Comparison of ENCODE assay signal across 8 mouse cellular contexts in the genomic region with DNA sequence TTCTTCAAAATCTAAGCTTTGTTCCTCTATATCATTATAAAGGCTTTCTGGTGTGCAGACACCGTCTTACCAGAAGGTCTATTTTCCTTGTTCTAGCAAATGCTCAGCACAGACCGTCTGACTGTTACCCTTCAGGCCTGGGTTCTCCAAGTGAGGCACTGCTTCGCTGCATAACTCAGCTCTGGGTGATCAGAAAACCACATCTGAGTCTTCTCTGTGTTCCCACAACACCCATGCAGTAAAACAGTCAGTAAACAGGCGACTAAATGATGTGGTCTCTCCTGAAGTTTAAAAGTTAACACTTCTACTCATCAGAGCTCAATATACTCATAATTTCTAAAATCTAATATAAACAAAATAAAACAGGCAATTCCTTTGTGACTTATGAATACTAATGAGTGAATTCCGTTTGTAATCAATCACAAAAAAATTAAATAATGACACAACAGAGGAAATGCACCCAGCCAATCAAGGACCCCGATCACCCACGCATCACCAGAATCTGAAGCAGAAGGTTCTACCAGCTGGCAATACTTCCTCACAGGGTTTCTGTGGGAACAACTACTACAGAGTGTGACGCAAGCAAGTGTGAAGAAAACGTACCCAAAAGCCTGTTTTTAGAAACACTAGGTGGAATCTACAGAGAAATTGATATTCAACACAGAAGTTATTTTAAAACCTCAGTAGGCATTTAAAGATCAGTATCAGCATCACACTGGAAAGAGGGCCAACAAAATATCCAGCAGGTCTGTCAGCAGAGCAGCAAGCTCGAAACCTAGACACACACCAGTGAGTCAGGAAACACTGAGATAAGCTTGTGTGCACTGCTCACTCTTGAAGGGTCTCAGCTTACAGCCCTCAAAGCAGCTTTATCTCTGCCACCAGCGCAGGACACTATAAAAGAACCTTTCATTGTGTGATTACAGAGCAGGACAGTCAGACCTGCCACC. TPM values are rescaled to one million over a fixed set of nuclear protein-coding genes. Genes with fewer than 3 reads are reported as not detected.
A peak's percentile ranks its signal among the peaks of the same experiment; 100 is the strongest.
DNase-seq lines count a peak whose midpoint lies in the region; ATAC-seq and TF ChIP-seq lines count a peak whose summit lies in the region.

No protein-coding gene starts in this region.

- intact Hi-C loops in gastrocnemius, adult 2 months (cut with DNase I) = loop anchor here (10.0 kb wide), 1 partner anchor 305 kb away; no protein-coding TSS in a partner anchor
- intact Hi-C loops in left cerebral cortex, postnatal 36 days (cut with DNase I) = no loop called here

- DNase-seq in gastrocnemius, adult 2 months = no peak
- DNase-seq in gastrocnemius, adult 8-10 months (ENCODE audit: low spot score in 2 of 2) = no peak
- DNase-seq in frontal cortex, postnatal 36 days (ENCODE audit: low spot score in 2 of 2) = peak; percentile 42 to 75
- DNase-seq in left cerebral cortex, postnatal 36 days (ENCODE audit: low spot score in 2 of 2) = peak; percentile 44 to 46
- peak; percentile 46 to 63 for DNase-seq in right cerebral cortex, postnatal 36 days (ENCODE audit: low spot score in 2 of 2)
- no peak for DNase-seq in ovary, postnatal 10 days (ENCODE audit: low spot score)
- DNase-seq in gastrocnemius, postnatal 4 days (ENCODE audit: low spot score in 2 of 2) = no peak

- H3K27ac ChIP-seq in gastrocnemius, adult 2 months = peak overlapping the region; percentile 80

- H3K4me3 ChIP-seq in gastrocnemius, adult 2 months = no peak overlapping the region

- TF ChIP-seq CTCF in gastrocnemius, adult 2 months (IDR thresholded peaks at IDR 0.05) = no peak

- peak; percentile 75 for ATAC-seq in CD4-positive, CD25-positive, alpha-beta regulatory T cell, adult 4 months

RNA-seq across cellular contexts. Expression of gene Thada, which starts 46.4 kb away (rescaled TPM):
- total RNA-seq in gastrocnemius, adult 2 months (2021) = 1 to 10 TPM; 5.6 to 6.8 TPM
- total RNA-seq in gastrocnemius, adult 8-10 months (2022) = 1 to 10 TPM; 4.4 to 6.3 (median 5.6) TPM
- 100 to 1,000 TPM in 1 of 2 experiments, 10 to 100 TPM in 1; 83.1 to 129 TPM for polyA plus RNA-seq in CD4-positive, CD25-positive, alpha-beta regulatory T cell, adult 4 months (2017; shearing (Covaris generic))
- total RNA-seq in left cerebral cortex, postnatal 36 days (2021) = 10 to 100 TPM; 11.3 to 14.8 TPM
- total RNA-seq in gastrocnemius, postnatal 4 days (2021) = 10 to 100 TPM; 12.2 to 15.0 TPM

Comparison
In these comparisons a context has a peak if more than half of its experiments do, and no peak if none do; other contexts are left out.
1. DNase-seq: peak in frontal cortex, postnatal 36 days (2 of 2), left cerebral cortex, postnatal 36 days (2 of 2) and right cerebral cortex, postnatal 36 days (2 of 2); none in gastrocnemius, adult 2 months (single experiment), gastrocnemius, adult 8-10 months (0 of 2), ovary, postnatal 10 days (single experiment) and gastrocnemius, postnatal 4 days (0 of 2).